In genomic region chr7:136132976-136133375, GRCm38 (mm10) we compare ENCODE assay signal across 24 mouse cellular contexts.
A peak's percentile ranks its signal among the peaks of the same experiment; 100 is the strongest.
DNase-seq lines count a peak whose midpoint lies in the region; ATAC-seq and TF ChIP-seq lines count a peak whose summit lies in the region.
"Had no signal": no experiment of that assay in that cellular context is flagged by ENCODE, and none has a peak within 500 bp of the region (broad histone marks: within the 10 kb centered on the region; RNA-seq: fewer than 3 reads in every experiment).

No protein-coding gene starts in this region.

- H3K4me3 ChIP-seq in heart, embryonic 10.5 days, result no peak overlapping the region
- H3K4me3 ChIP-seq in kidney, embryonic 14.5 days (ENCODE audit: low read length), result no peak overlapping the region
- H3K4me3 ChIP-seq in liver, adult 2 months (ENCODE audit: insufficient read depth, low read depth, low read length), result no peak overlapping the region
- H3K4me3 ChIP-seq: embryonic facial prominence, embryonic 10.5 days; embryonic facial prominence, embryonic 13.5 days; erythroblast, embryonic 14.5 days; forebrain, embryonic 12.5 days; forebrain, embryonic 15.5 days; heart, adult 2 months; hindbrain, embryonic 12.5 days; hindbrain, embryonic 15.5 days had no signal

- H3K36me3 ChIP-seq in heart, embryonic 10.5 days, result no peaks in the 10 kb centered on the region
- no peaks in the 10 kb centered on the region for H3K36me3 ChIP-seq in kidney, embryonic 14.5 days (ENCODE audit: control insufficient read depth, insufficient read depth, low read length)
- no peaks in the 10 kb centered on the region for H3K36me3 ChIP-seq in liver, adult 2 months (ENCODE audit: control insufficient read depth, insufficient read depth, low read length)
- H3K36me3 ChIP-seq: embryonic facial prominence, embryonic 10.5 days; embryonic facial prominence, embryonic 13.5 days; forebrain, embryonic 12.5 days; forebrain, embryonic 15.5 days; hindbrain, embryonic 12.5 days; hindbrain, embryonic 15.5 days had no signal

- no peak for ATAC-seq in kidney, embryonic 14.5 days (ENCODE audit: low FRiP score, low TSS enrichment)
- ATAC-seq: activated CD4-positive, CD25-positive, alpha-beta regulatory T cell, adult 4 months; forebrain, embryonic 15.5 days had no signal

- no peak overlapping the region for H3K27ac ChIP-seq in heart, embryonic 10.5 days
- no peak overlapping the region for H3K27ac ChIP-seq in kidney, embryonic 14.5 days (ENCODE audit: low read depth, low read length)
- no peak overlapping the region for H3K27ac ChIP-seq in liver, adult 2 months (replicated peaks; ENCODE audit: insufficient read depth, low read depth, low read length)
- H3K27ac ChIP-seq: embryonic facial prominence, embryonic 10.5 days; embryonic facial prominence, embryonic 13.5 days; forebrain, embryonic 12.5 days; forebrain, embryonic 15.5 days; heart, adult 2 months; hindbrain, embryonic 12.5 days; hindbrain, embryonic 15.5 days had no signal

- peak; percentile 44 for DNase-seq in heart, adult 11 months
- no peak for DNase-seq in heart, embryonic 10.5 days (ENCODE audit: low spot score)
- DNase-seq in kidney, adult 8-10 months, result peak; percentile 23 to 42
- peak; percentile 22 for DNase-seq in liver, adult 2 months (ENCODE audit: extremely low read depth, low read depth, low spot score)
- DNase-seq in liver, result no peak
- DNase-seq: adrenal gland, adult 8-10 months; adrenal gland, postnatal 25 days; cerebellum, adult 11-12 months; cerebellum, adult 8-10 months; cerebellum, postnatal 10 days; cerebellum, postnatal 36 days; embryo, embryonic 11 days; gastrocnemius, postnatal 25 days; heart, adult 2 months had no signal

- H3K27me3 ChIP-seq in heart, embryonic 10.5 days (ENCODE audit: insufficient read depth, poor library complexity, severe bottlenecking), result no peaks in the 10 kb centered on the region
- H3K27me3 ChIP-seq in kidney, embryonic 14.5 days (ENCODE audit: control insufficient read depth, insufficient read depth, low read length), result no peaks in the 10 kb centered on the region
- no peaks in the 10 kb centered on the region for H3K27me3 ChIP-seq in liver, adult 2 months (ENCODE audit: control insufficient read depth, insufficient read depth, low read length)
- H3K27me3 ChIP-seq: embryonic facial prominence, embryonic 13.5 days; forebrain, embryonic 15.5 days; hindbrain, embryonic 12.5 days; hindbrain, embryonic 15.5 days had no signal

- no peak for TF ChIP-seq CTCF in liver, adult 2 months (IDR thresholded peaks at IDR 0.05; ENCODE audit: low read depth, low read length)

- H3K9ac ChIP-seq in kidney, embryonic 14.5 days (ENCODE audit: low read depth, low read length), result no peak overlapping the region
- no peak overlapping the region for H3K9ac ChIP-seq in liver, adult 2 months (ENCODE audit: low read depth, low read length)
- H3K9ac ChIP-seq: embryonic facial prominence, embryonic 13.5 days; forebrain, embryonic 12.5 days; forebrain, embryonic 15.5 days; hindbrain, embryonic 12.5 days; hindbrain, embryonic 15.5 days had no signal

- no peaks in the 10 kb centered on the region for H3K79me2 ChIP-seq in liver, adult 2 months (ENCODE audit: control insufficient read depth, insufficient read depth, low read length)

- 73% methylated on average over 2 of the region's 2 CpGs for WGBS in heart, embryonic 10.5 days
- 70% methylated on average over 2 of the region's 2 CpGs for WGBS in kidney, embryonic 14.5 days
- 53% methylated on average over 2 of the region's 2 CpGs for WGBS in liver, adult 2 months

- no peaks in the 10 kb centered on the region for H3K9me3 ChIP-seq in heart, embryonic 10.5 days
- H3K9me3 ChIP-seq in kidney, embryonic 14.5 days (ENCODE audit: control insufficient read depth, low read length), result no peaks in the 10 kb centered on the region
- H3K9me3 ChIP-seq: embryonic facial prominence, embryonic 10.5 days; embryonic facial prominence, embryonic 13.5 days; forebrain, embryonic 12.5 days; forebrain, embryonic 15.5 days; hindbrain, embryonic 12.5 days; hindbrain, embryonic 15.5 days had no signal

- peaks cover 11% of the 10 kb centered on the region; the same call in 1 of the 2 replicates for H3K4me1 ChIP-seq in heart, embryonic 10.5 days
- H3K4me1 ChIP-seq in kidney, embryonic 14.5 days (ENCODE audit: control insufficient read depth, insufficient read depth, low read length), result no peaks in the 10 kb centered on the region
- no peaks in the 10 kb centered on the region for H3K4me1 ChIP-seq in liver, adult 2 months (ENCODE audit: control insufficient read depth, insufficient read depth, low read length)

- TF ChIP-seq POLR2A in liver, adult 2 months (IDR thresholded peaks at IDR 0.05; ENCODE audit: extremely low read depth, insufficient read depth, low read length), result no peak

- H3K4me2 ChIP-seq in kidney, embryonic 14.5 days (replicated peaks; ENCODE audit: low read depth, low read length), result no peak overlapping the region
- H3K4me2 ChIP-seq: embryonic facial prominence, embryonic 13.5 days; forebrain, embryonic 12.5 days; forebrain, embryonic 15.5 days; heart, embryonic 11.5 days; hindbrain, embryonic 12.5 days; hindbrain, embryonic 15.5 days had no signal

Comparison
In these comparisons a context has a peak if more than half of its experiments do, and no peak if none do; other contexts are left out.
1. DNase-seq: peak in heart, adult 11 months (single experiment), kidney, adult 8-10 months (2 of 2) and liver, adult 2 months (single experiment); none in heart, embryonic 10.5 days (single experiment) and liver (single experiment).